Mouse (Mus musculus) hindbrain, embryonic 15.5 days (tissue): ENCODE data around the gene Olfr748. TPM values are rescaled to one million over a fixed set of nuclear protein-coding genes. Genes with fewer than 3 reads are reported as not detected.
"Not testable (repeated sequence)": the region's sequence is repeated elsewhere in the genome, so short reads cannot be mapped to it uniquely, and the experiment has no call there.

Experiments used
- ATAC-seq: fragments of 200-750 bp; cut with Nextera tagmentation; 2 replicates; pipeline ENCODE4 v1.8.0; 2017; ENCODE audit warnings: low read depth, moderate number of reproducible peaks, moderate TSS enrichment; ENCODE audit not compliant: low FRiP score
- H3K27ac ChIP-seq: fragments of 300-500 bp; sonication (generic); replicated peaks from 2 replicates; pipeline ENCODE4 v1.5.1; 2015; ENCODE audit warnings: mild to moderate bottlenecking, inconsistent platforms
- H3K27me3 ChIP-seq: fragments of 300-500 bp; sonication (generic); 2 replicates; pipeline ENCODE4 v1.6.1; 2015; ENCODE audit warnings: control low read depth, inconsistent platforms
- H3K36me3 ChIP-seq: fragments of 300-500 bp; sonication (generic); 2 replicates; pipeline ENCODE4 v1.6.1; 2015; ENCODE audit warnings: control low read depth, inconsistent platforms
- H3K4me1 ChIP-seq: fragments of 300-500 bp; sonication (generic); replicated peaks from 2 replicates; pipeline ENCODE4 v1.6.1; 2015; ENCODE audit warnings: control low read depth, inconsistent platforms
- H3K4me2 ChIP-seq: fragments of 300-500 bp; sonication (generic); 2 replicates; pipeline ENCODE4 v1.6.1; 2015; ENCODE audit warnings: moderate library complexity, mild to moderate bottlenecking, inconsistent platforms
- H3K4me3 ChIP-seq: fragments of 300-500 bp; sonication (generic); 2 replicates; pipeline ENCODE4 v1.5.1; 2015; ENCODE audit warnings: mild to moderate bottlenecking, inconsistent platforms
- H3K9ac ChIP-seq: fragments of 300-500 bp; sonication (generic); 2 replicates; pipeline ENCODE4 v1.6.1; 2015; ENCODE audit warnings: inconsistent platforms
- H3K9me3 ChIP-seq: fragments of 300-500 bp; sonication (generic); 2 replicates; pipeline ENCODE4 v1.6.1; 2016; ENCODE audit warnings: control low read depth, inconsistent platforms
- WGBS: fragments of 180-500 bp; shearing (Covaris S2); methylation state at CpG from one replicate; pipeline ENCODE4 v1.1.7; 2015; 5-methylcytosine and 5-hydroxymethylcytosine counted together
- polyA plus RNA-seq: library from polyadenylated mRNA; unstranded; fragments of >200 nt; fragmentation: Nextera tagmentation; extraction: Ambion mirVana; gene quantifications from 2 replicates; pipeline ENCODE4 v1.2.1, GENCODE M21; 2015

The Olfr748 gene
- not detected in 2 replicates for polyA plus RNA-seq

GRCm38 (mm10) chr14:50707073-50707472, at the start of gene Olfr748:
Gene Olfr748 (plus strand): TSS chr14:50707373.
- no peaks in the 10 kb centered on the region for H3K4me1 ChIP-seq
- H3K9me3 ChIP-seq, result no peaks in the 10 kb centered on the region
- no peak within 1 kb of the TSS for H3K9ac ChIP-seq
- WGBS, result 74% methylated on average over 1 of the region's 1 CpGs
- H3K4me2 ChIP-seq, result no peak within 1 kb of the TSS
- H3K36me3 ChIP-seq, result no peaks in the 10 kb centered on the region
- no peak within 1 kb of the TSS for H3K27ac ChIP-seq
- no peaks in the 10 kb centered on the region for H3K27me3 ChIP-seq
- no peak within 1 kb of the TSS for H3K4me3 ChIP-seq
- ATAC-seq, result no peak

- ATAC-seq, result no peak
- no peak within 1 kb of the TSS for H3K4me3 ChIP-seq
- no peak within 1 kb of the TSS for H3K9ac ChIP-seq
- H3K4me1 ChIP-seq, result no peaks in the 10 kb centered on the region
- no peaks in the 10 kb centered on the region for H3K36me3 ChIP-seq
- no peaks in the 10 kb centered on the region for H3K9me3 ChIP-seq
- H3K27ac ChIP-seq, result no peak within 1 kb of the TSS
- WGBS, result 96% methylated on average over 3 of the region's 3 CpGs
- no peaks in the 10 kb centered on the region for H3K27me3 ChIP-seq
- H3K4me2 ChIP-seq, result no peak within 1 kb of the TSS
Measured at GRCm38 (mm10) chr14:50693106-50693505, 14.1 kb upstream of the Olfr748 start, which contains the start of gene Olfr747. Gene Olfr747 (minus strand): TSS chr14:50693206.

- not testable (repeated sequence) for H3K36me3 ChIP-seq, H3K4me1 ChIP-seq, H3K9ac ChIP-seq, H3K9me3 ChIP-seq, H3K27me3 ChIP-seq, ATAC-seq, H3K27ac ChIP-seq, H3K4me3 ChIP-seq, H3K4me2 ChIP-seq
- WGBS, result 91% methylated on average over 15 of the region's 15 CpGs
Measured at GRCm38 (mm10) chr14:50719875-50720274, 12.7 kb downstream of the Olfr748 start.

- H3K9me3 ChIP-seq, H3K27me3 ChIP-seq, H3K9ac ChIP-seq, H3K27ac ChIP-seq, H3K4me1 ChIP-seq, ATAC-seq, H3K36me3 ChIP-seq, H3K4me2 ChIP-seq, H3K4me3 ChIP-seq: not testable (repeated sequence)
- 84% methylated on average over 4 of the region's 4 CpGs for WGBS
Measured at GRCm38 (mm10) chr14:50722371-50722770, 15.2 kb downstream of the Olfr748 start.

- Histone ChIP-seq H3K9me3 (no peaks in the 10 kb centered on the region), H3K27me3 (no peaks in the 10 kb centered on the region), H3K4me1 (no peaks in the 10 kb centered on the region), H3K27ac (no peak overlapping the region), H3K4me3 (no peak overlapping the region), H3K4me2 (no peak overlapping the region), H3K36me3 (no peaks in the 10 kb centered on the region), H3K9ac (no peak overlapping the region)
- ATAC-seq, result no peak
- WGBS, result 69% methylated on average over 2 of the region's 2 CpGs
Measured at GRCm38 (mm10) chr14:50740334-50740733, 33.2 kb downstream of the Olfr748 start.

GRCm38 (mm10) chr14:50741584-50741983, 34.4 kb downstream of the Olfr748 start:
- H3K27ac ChIP-seq, result no peak overlapping the region
- H3K4me3 ChIP-seq, result no peak overlapping the region
- no peaks in the 10 kb centered on the region for H3K36me3 ChIP-seq
- ATAC-seq, result no peak
- H3K27me3 ChIP-seq, result no peaks in the 10 kb centered on the region
- H3K9me3 ChIP-seq, result no peaks in the 10 kb centered on the region
- no peaks in the 10 kb centered on the region for H3K4me1 ChIP-seq
- no peak overlapping the region for H3K9ac ChIP-seq
- WGBS, result 77% methylated on average over 2 of the region's 2 CpGs
- no peak overlapping the region for H3K4me2 ChIP-seq

- no peaks in the 10 kb centered on the region for H3K4me1 ChIP-seq
- no peak for ATAC-seq
- H3K27ac ChIP-seq, result no peak within 1 kb of the TSS
- no peak within 1 kb of the TSS for H3K9ac ChIP-seq
- H3K9me3 ChIP-seq, result no peaks in the 10 kb centered on the region
- H3K4me2 ChIP-seq, result no peak within 1 kb of the TSS
- H3K4me3 ChIP-seq, result no peak within 1 kb of the TSS
- H3K27me3 ChIP-seq, result no peaks in the 10 kb centered on the region
- H3K36me3 ChIP-seq, result no peaks in the 10 kb centered on the region
Measured at GRCm38 (mm10) chr14:50744994-50745393, 37.8 kb downstream of the Olfr748 start, which contains the start of gene Olfr749. Gene Olfr749 (minus strand): TSS chr14:50745094.

GRCm38 (mm10) chr14:50758416-50759085, 51.4 kb downstream of the Olfr748 start:
- Histone ChIP-seq H3K4me3 (no peak overlapping the region), H3K9ac (no peak overlapping the region), H3K9me3 (no peaks in the 10 kb centered on the region), H3K4me2 (no peak overlapping the region), H3K4me1 (no peaks in the 10 kb centered on the region), H3K27me3 (no peaks in the 10 kb centered on the region), H3K27ac (no peak overlapping the region), H3K36me3 (peaks cover 8% of the 10 kb centered on the region; the same call in 1 of the 2 replicates)
- no peak for ATAC-seq
- 72% methylated on average over 5 of the region's 5 CpGs for WGBS

Other genes starting within 250 kb of the Olfr748 start
- not detected in 2 replicates for gene Olfr741, start 234.6 kb upstream of the Olfr748 start, polyA plus RNA-seq
- not detected in 2 replicates for gene Olfr742, start 203.8 kb upstream of the Olfr748 start, polyA plus RNA-seq
- not detected in 2 replicates for gene Olfr743, start 185.5 kb upstream of the Olfr748 start, polyA plus RNA-seq
- gene Olfr744, start 92.5 kb upstream of the Olfr748 start, polyA plus RNA-seq, result not detected in 2 replicates
- not detected in 2 replicates for gene Olfr745, start 68.0 kb upstream of the Olfr748 start, polyA plus RNA-seq
- gene Olfr746, start 60.3 kb upstream of the Olfr748 start, polyA plus RNA-seq, result not detected in 2 replicates
- not detected in 2 replicates for gene Olfr747, start 14.2 kb upstream of the Olfr748 start, polyA plus RNA-seq
- not detected in 2 replicates for gene Olfr749, start 37.7 kb downstream of the Olfr748 start, polyA plus RNA-seq
- 121 and 127 TPM in 2 replicates for gene Ttc5, start 78.1 kb downstream of the Olfr748 start, polyA plus RNA-seq
- not detected in 2 replicates for gene Ccnb1ip1, start 100.4 kb downstream of the Olfr748 start, polyA plus RNA-seq
- gene Parp2, start 100.5 kb downstream of the Olfr748 start, polyA plus RNA-seq, result 44.3 and 45.4 TPM in 2 replicates
- 2.0 and 2.9 TPM in 2 replicates for gene Tep1, start 163.2 kb downstream of the Olfr748 start, polyA plus RNA-seq
- gene Klhl33, start 190.1 kb downstream of the Olfr748 start, polyA plus RNA-seq, result 3.1 and 3.3 TPM in 2 replicates
- gene Osgep, start 217.5 kb downstream of the Olfr748 start, polyA plus RNA-seq, result 110 and 111 TPM in 2 replicates
- 172 and 178 TPM in 2 replicates for gene Apex1, start 217.6 kb downstream of the Olfr748 start, polyA plus RNA-seq
- gene Pip4p1, start 223.5 kb downstream of the Olfr748 start, polyA plus RNA-seq, result 92.4 and 107 TPM in 2 replicates
- 22.1 and 25.5 TPM in 2 replicates for gene Pnp, start 223.7 kb downstream of the Olfr748 start, polyA plus RNA-seq
- not detected in 2 replicates for gene Gm49342, start 237.1 kb downstream of the Olfr748 start, polyA plus RNA-seq
- 0.79 and 0.82 TPM in 2 replicates for gene Pnp2, start 248.6 kb downstream of the Olfr748 start, polyA plus RNA-seq